Mouse (Mus musculus): Measurements from ENCODE around the gene 1700020A23Rik. TPM values are rescaled to one million over a fixed set of nuclear protein-coding genes. Genes with fewer than 3 reads are reported as not detected.
"Not testable (repeated sequence)": the region's sequence is repeated elsewhere in the genome, so short reads cannot be mapped to it uniquely, and the experiment has no call there.

Gene 1700020A23Rik
- polyA plus RNA-seq (2012; rRNA removed) = not detected in 2 replicates

GRCm38 (mm10) chr2:130404939-130405338 is at the start of gene 1700020A23Rik, which contains the start of gene Gm28372:
1700020A23Rik (plus strand) TSS chr2:130405259.
Gm28372 (plus strand) TSS chr2:130405239.
- no peak for DNase-seq
- Histone ChIP-seq H3K4me3 (replicated peaks; ENCODE audit: extremely low read depth, low read depth, low read length) (no peak within 1 kb of the TSS), H3K4me1 (ENCODE audit: control insufficient read depth, insufficient read depth, low read length) (no peaks in the 10 kb centered on the region)
- 79% methylated on average over 1 of the region's 1 CpGs for WGBS
- TF ChIP-seq CTCF (IDR thresholded peaks at IDR 0.05; ENCODE audit: insufficient read depth, low read length) = no peak
- no peak for TF ChIP-seq POLR2A (IDR thresholded peaks at IDR 0.05; ENCODE audit: borderline replicate concordance, extremely low read depth, low read depth, low read length)

- TF ChIP-seq CTCF (IDR thresholded peaks at IDR 0.05; ENCODE audit: insufficient read depth, low read length) = no peak
- TF ChIP-seq POLR2A (IDR thresholded peaks at IDR 0.05; ENCODE audit: borderline replicate concordance, extremely low read depth, low read depth, low read length) = no peak
- H3K4me3 ChIP-seq (replicated peaks; ENCODE audit: extremely low read depth, low read depth, low read length) = no peak overlapping the region
- WGBS = 93% methylated on average over 5 of the region's 5 CpGs
- DNase-seq = no peak
- no peaks in the 10 kb centered on the region for H3K4me1 ChIP-seq (ENCODE audit: control insufficient read depth, insufficient read depth, low read length)
Measured at GRCm38 (mm10) chr2:130357551-130357950, 47.5 kb upstream of the 1700020A23Rik start.

GRCm38 (mm10) chr2:130358852-130359251 is 46.2 kb upstream of the 1700020A23Rik start:
- no peak for TF ChIP-seq CTCF (IDR thresholded peaks at IDR 0.05; ENCODE audit: insufficient read depth, low read length)
- TF ChIP-seq POLR2A (IDR thresholded peaks at IDR 0.05; ENCODE audit: borderline replicate concordance, extremely low read depth, low read depth, low read length) = no peak
- no peak for DNase-seq
- Histone ChIP-seq H3K4me3 (replicated peaks; ENCODE audit: extremely low read depth, low read depth, low read length) (no peak overlapping the region), H3K4me1 (ENCODE audit: control insufficient read depth, insufficient read depth, low read length) (no peaks in the 10 kb centered on the region)
- 23% methylated on average over 5 of the region's 5 CpGs for WGBS

- DNase-seq = peak; percentile 27
- Histone ChIP-seq H3K4me3 (replicated peaks; ENCODE audit: extremely low read depth, low read depth, low read length) (no peak overlapping the region), H3K4me1 (ENCODE audit: control insufficient read depth, insufficient read depth, low read length) (no peaks in the 10 kb centered on the region)
- TF ChIP-seq CTCF (IDR thresholded peaks at IDR 0.05; ENCODE audit: insufficient read depth, low read length) (peak; percentile 38), POLR2A (IDR thresholded peaks at IDR 0.05; ENCODE audit: borderline replicate concordance, extremely low read depth, low read depth, low read length) (no peak)
- 5% methylated on average over 14 of the region's 14 CpGs for WGBS
Measured at GRCm38 (mm10) chr2:130362511-130363026, 42.5 kb upstream of the 1700020A23Rik start.

- Histone ChIP-seq H3K4me3 (replicated peaks; ENCODE audit: extremely low read depth, low read depth, low read length) (no peak overlapping the region), H3K4me1 (ENCODE audit: control insufficient read depth, insufficient read depth, low read length) (no peaks in the 10 kb centered on the region)
- TF ChIP-seq POLR2A (IDR thresholded peaks at IDR 0.05; ENCODE audit: borderline replicate concordance, extremely low read depth, low read depth, low read length) (no peak), CTCF (IDR thresholded peaks at IDR 0.05; ENCODE audit: insufficient read depth, low read length) (no peak)
- no peak for DNase-seq
- 10% methylated on average over 30 of the region's 30 CpGs for WGBS
Measured at GRCm38 (mm10) chr2:130365211-130366094, 39.6 kb upstream of the 1700020A23Rik start.

GRCm38 (mm10) chr2:130367386-130367785 is 37.7 kb upstream of the 1700020A23Rik start:
- Histone ChIP-seq H3K4me3 (replicated peaks; ENCODE audit: extremely low read depth, low read depth, low read length) (no peak overlapping the region), H3K4me1 (ENCODE audit: control insufficient read depth, insufficient read depth, low read length) (no peaks in the 10 kb centered on the region)
- DNase-seq = no peak
- TF ChIP-seq CTCF (IDR thresholded peaks at IDR 0.05; ENCODE audit: insufficient read depth, low read length) (no peak), POLR2A (IDR thresholded peaks at IDR 0.05; ENCODE audit: borderline replicate concordance, extremely low read depth, low read depth, low read length) (no peak)
- 50% methylated on average over 4 of the region's 4 CpGs for WGBS

- H3K4me1 ChIP-seq (ENCODE audit: control insufficient read depth, insufficient read depth, low read length); H3K4me3 ChIP-seq (replicated peaks; ENCODE audit: extremely low read depth, low read depth, low read length); DNase-seq: not testable (repeated sequence)
- WGBS = 22% methylated on average over 1 of the region's 1 CpGs
Measured at GRCm38 (mm10) chr2:130373026-130373425, 32.0 kb upstream of the 1700020A23Rik start.

GRCm38 (mm10) chr2:130374951-130375350 is 30.1 kb upstream of the 1700020A23Rik start:
- no peak for TF ChIP-seq CTCF (IDR thresholded peaks at IDR 0.05; ENCODE audit: insufficient read depth, low read length)
- no peak for TF ChIP-seq POLR2A (IDR thresholded peaks at IDR 0.05; ENCODE audit: borderline replicate concordance, extremely low read depth, low read depth, low read length)
- H3K4me1 ChIP-seq (ENCODE audit: control insufficient read depth, insufficient read depth, low read length) = no peaks in the 10 kb centered on the region
- no peak for DNase-seq
- no peak overlapping the region for H3K4me3 ChIP-seq (replicated peaks; ENCODE audit: extremely low read depth, low read depth, low read length)
- WGBS = 64% methylated on average over 4 of the region's 4 CpGs

- TF ChIP-seq CTCF (IDR thresholded peaks at IDR 0.05; ENCODE audit: insufficient read depth, low read length) = no peak
- TF ChIP-seq POLR2A (IDR thresholded peaks at IDR 0.05; ENCODE audit: borderline replicate concordance, extremely low read depth, low read depth, low read length) = no peak
- H3K4me1 ChIP-seq (ENCODE audit: control insufficient read depth, insufficient read depth, low read length) = no peaks in the 10 kb centered on the region
- H3K4me3 ChIP-seq (replicated peaks; ENCODE audit: extremely low read depth, low read depth, low read length) = no peak overlapping the region
- WGBS = 50% methylated on average over 3 of the region's 3 CpGs
- no peak for DNase-seq
Measured at GRCm38 (mm10) chr2:130383205-130383604, 21.9 kb upstream of the 1700020A23Rik start.

GRCm38 (mm10) chr2:130383895-130384294 is 21.2 kb upstream of the 1700020A23Rik start:
- DNase-seq = no peak
- H3K4me3 ChIP-seq (replicated peaks; ENCODE audit: extremely low read depth, low read depth, low read length) = no peak overlapping the region
- H3K4me1 ChIP-seq (ENCODE audit: control insufficient read depth, insufficient read depth, low read length) = no peaks in the 10 kb centered on the region
- 56% methylated on average over 6 of the region's 6 CpGs for WGBS
- TF ChIP-seq CTCF (IDR thresholded peaks at IDR 0.05; ENCODE audit: insufficient read depth, low read length) (no peak), POLR2A (IDR thresholded peaks at IDR 0.05; ENCODE audit: borderline replicate concordance, extremely low read depth, low read depth, low read length) (no peak)

All from lung, adult 2 months (tissue).